Mouse (Mus musculus) gonadal fat pad, adult 2 months (tissue): ENCODE results near the gene Clec12a. TPM values are rescaled to one million over a fixed set of nuclear protein-coding genes. Genes with fewer than 3 reads are reported as not detected.
A peak's percentile ranks its signal among the peaks of the same experiment; 100 is the strongest.
"Not testable (repeated sequence)": the region's sequence is repeated elsewhere in the genome, so short reads cannot be mapped to it uniquely, and the experiment has no call there.

Experiments used
- DNase-seq: peaks from one replicate; pipeline ENCODE4 v3.0.0-alpha.2; 2012; ENCODE audit warnings: low read depth
- polyA plus RNA-seq: library from polyadenylated mRNA; depleted of rRNA; stranded (reverse); fragments of >200 nt; gene quantifications from 2 replicates; pipeline ENCODE4 v1.2.3, GENCODE M21; 2012; rRNA removed

The Clec12a gene
- 2.1 and 2.7 TPM in 2 replicates for polyA plus RNA-seq

DNA sequence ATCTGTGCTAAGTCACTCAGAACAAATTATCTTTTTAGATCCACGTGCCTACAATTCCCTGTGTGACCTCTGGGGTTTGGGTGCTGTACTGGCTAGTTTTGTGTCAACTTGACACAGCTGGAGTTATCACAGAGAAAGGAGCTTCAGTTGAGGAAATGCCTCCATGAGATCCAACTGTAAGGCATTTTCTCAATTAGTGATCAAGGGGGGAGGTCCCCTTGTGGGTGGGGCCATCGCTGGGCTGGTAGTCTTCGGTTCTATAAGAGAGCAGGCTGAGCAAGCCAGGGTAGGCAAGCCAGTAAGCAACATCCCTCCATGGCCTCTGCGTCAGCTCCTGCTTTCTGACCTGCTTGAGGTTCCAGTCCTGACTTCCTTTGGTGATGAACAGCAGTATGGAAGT, at the start of gene Clec12a:
Gene Clec12a, plus strand, starts transcription at position 301 of the 400 bp plus-strand sequence.
- DNase-seq = not testable (repeated sequence)

DNA sequence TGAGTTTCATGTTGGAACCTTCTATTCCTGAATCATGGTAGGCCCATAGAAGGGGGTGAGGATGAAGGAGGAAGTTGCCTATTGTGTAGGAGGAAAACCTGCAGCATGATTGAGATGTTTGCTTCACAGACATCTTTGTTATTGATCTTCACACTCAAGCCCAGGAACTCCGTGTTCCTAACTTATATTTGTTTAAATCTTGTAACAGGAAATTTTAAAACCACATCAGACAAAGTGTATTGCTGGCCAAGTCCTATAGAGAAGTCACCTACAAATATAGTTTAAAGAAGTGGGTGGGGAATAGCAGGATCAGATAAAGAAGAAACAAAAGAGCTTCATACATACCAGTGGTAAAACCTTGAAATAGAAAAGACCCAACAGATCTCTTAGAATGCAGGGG, 38.3 kb upstream of the Clec12a start:
- DNase-seq = no peak

DNA sequence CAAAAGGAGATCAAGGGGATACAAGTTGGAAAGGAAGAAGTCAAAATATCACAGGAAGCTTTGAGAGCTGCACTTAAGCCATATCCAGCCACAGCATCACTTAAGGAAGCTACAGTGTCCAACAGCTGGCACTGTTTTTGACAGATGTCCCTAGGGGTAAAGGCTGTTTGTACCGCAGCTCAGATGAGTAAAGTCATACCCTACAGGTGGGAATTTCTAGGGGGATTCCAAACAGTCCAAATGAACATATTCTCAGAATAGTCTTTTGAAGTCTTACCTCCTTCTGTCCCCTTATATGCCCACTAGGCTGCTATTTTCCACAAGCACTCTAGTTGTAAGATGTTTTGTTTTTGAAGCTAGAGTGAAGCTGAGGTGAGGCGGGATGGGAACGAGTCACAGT, 30.0 kb upstream of the Clec12a start:
- DNase-seq = no peak

DNA sequence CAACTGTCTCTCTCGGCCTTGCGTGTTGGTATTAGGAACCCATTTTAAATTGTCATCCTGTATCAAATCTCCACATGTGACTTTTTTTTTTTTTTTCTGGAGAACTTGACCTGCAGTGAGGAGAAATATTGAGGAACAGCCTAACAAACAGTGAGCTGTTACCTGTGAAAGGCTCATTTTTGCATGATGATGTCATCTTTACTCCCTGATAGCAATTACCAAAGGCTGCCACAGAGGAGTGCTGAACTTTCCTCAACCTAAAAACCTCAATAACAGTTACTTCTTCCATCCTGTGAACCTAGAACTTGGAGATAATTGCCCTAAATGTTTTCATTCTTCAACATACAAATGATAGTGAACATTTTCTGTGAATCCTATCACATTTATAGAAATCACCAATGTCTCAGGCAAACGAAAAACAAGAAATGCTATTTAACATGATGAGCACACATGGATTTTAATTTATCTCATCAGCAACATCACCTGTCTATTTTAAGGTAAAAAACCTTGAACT, 27.8 kb upstream of the Clec12a start:
- DNase-seq = no peak

DNA sequence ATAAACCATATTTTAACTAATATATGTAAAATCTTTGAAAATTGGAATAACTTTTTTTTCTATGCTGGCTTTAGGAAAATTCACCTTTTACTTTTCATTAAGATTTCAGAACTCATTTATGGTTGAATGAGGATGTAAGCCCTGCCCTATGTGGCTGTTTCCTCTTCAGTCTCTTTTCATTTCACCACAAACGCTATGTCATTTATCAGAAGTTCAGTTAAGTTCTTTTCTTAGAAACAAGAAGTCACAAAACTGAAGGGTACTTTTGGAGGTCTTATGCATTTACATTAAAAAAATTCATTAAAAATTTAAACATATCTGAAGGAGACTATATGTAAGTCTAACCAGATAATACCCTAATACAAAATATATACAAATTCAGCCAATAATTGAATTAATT, 26.8 kb upstream of the Clec12a start:
- no peak for DNase-seq

DNA sequence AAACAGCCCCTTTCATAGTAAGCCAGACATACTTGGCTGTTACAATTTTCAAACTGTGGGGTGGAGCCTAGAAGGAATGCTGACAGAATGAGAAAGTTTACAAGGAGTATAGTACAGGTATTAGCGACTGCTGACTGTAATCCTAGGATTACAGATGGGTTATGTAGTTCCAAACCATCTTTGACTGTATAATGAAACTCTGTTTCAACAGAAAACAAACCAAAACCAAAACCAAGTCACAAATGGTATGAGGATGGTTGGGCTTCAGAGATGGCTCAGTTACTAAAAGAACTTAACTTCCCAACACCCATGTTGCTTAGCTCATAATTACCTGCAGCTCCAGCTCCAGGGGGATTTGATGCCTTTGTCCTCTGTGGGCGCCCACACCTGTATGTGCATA, 26.0 kb upstream of the Clec12a start:
- DNase-seq = no peak

DNA sequence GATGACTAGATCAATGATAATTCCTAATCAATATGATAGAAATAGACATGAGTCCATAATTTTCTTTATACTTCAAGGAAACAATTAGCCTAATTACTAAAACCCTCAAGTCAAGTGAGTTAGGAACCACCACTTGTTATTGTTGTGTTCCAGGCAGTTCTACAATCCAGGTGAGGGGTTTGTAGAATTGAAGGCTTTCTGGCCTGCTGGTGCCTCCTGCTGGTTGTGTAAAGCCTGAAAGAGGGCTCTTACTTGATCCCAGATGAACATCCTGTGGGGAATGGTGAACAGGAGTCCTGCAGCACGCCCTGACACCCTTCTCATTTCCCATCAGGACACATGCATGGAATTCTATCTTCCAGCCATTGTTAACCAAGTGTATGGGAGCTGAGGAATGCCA, 24.1 kb upstream of the Clec12a start:
- no peak for DNase-seq

DNA sequence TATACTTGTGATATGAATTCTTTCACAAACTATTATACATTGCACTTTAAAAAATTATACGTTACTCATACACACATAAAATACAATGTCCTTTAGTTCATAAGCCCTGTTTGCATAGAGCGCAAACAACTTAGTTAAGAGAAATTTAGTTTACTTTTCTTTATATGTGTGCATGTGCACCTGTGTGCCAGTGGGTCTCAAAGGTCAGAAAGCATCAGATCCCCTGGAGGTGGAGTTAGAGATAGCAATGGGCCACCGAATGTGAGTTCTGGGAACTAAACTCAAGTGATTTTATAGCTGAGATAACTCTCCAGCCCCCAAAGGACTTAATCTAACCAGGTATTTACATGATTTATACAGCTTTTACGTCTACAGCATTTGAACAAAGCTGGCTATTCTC, 23.2 kb upstream of the Clec12a start:
- DNase-seq = no peak

DNA sequence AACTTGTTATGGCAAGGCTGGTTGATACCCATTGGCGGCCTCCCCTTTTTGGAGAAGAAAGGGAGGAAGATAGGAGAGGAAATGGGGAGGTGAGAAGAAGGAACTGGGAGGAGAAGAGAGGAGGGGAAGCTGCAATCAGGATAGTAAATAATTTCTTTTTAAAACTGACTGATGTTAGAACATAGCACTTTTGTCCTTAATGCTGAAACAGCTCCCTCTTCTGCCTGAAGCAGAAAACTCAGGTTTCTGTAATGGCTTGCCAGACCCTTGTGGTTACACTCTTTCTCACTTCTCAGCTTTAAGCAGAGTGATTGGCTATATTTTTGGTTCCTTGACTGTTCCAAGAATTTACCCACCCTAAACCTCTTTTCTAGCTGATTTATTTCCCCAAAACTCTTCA, 16.5 kb upstream of the Clec12a start:
- DNase-seq = no peak

DNA sequence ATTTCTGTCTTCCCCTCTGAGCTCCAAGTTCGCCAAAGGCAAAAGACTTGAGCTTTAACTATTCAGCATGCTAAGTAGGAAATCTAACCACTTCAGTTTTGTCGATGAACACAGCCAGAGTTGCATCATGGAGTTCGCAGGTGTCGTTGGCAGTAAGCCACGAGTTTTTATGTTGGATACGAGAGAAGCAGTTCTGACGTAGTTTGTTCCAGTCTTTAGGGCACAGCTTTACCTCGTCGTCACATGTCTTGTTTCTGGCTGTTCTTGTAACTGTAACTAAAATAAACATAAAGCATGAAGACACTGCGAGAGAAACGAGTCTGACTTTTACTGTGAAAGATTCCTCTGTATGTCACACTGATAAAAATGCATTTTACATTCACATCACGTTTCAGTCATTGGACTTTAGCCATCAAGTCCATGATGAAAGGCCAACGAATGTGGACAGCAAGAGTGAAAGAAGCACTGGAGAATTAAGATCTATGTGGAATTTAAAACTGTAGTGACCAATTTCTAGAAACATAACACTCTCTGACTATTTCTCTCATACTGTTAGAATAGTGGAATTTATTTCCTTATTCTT, 15.8 kb upstream of the Clec12a start:
- DNase-seq = peak; percentile 19

DNA sequence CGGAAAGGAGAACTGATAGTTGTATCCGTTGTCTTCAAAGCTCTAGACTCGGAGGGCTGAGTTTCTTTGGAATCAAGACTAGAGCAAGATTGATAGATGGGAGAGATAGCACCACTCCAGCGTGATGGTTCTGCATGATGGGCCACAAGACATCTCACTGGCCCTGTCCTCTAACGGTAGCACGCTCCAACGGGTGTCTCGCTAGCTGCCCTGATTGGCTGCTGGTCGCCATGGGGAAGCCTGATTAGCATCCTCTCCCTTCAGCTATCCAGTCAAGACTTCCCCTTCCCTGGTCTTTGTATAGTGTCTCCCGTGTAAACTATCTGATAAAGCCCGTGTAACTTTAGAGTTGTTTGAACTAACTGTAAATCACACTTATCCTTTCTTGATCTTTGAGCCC, 10.9 kb upstream of the Clec12a start, which contains the start of gene 4922502D21Rik:
Gene 4922502D21Rik, minus strand, starts transcription at position 187 of the 400 bp plus-strand sequence.
- DNase-seq = no peak

DNA sequence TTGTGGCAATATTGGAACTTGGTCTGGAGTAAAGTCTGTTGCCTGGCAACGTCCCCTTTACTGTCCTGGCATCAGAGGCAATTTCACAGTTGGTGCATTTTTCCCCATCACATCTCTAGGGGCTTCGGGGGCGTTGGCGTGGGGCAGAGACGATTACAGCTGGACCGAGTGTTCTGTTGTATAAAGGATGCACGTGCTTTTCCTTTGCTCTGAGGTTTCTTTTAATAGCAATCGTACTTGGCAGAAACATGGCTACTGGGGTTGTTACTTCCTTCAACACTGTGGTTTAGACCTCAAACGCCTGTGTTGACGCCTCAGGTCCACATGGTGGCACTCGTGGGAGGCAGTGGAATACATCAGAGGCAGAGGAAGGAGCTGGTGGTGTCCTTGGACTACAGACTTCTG, 8.8 kb upstream of the Clec12a start:
- no peak for DNase-seq

DNA sequence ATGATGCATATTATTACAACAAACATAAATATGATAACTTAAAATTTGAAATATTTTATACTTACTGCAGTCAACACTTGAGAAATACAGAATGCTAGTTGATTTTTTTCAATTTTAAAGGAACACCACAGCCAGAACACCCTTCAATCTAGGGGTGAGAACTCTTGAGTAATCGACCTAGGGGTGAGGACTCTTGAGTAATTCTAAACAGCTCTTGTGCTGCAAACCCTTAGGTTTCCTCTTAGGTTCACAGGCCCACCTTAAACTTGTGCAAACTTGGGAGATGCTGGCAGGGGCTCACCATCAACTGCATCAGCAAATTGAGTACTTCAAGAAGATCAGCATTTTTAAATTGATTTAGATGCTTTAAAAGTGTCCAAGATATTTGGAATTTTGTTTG, 4.7 kb upstream of the Clec12a start:
- DNase-seq = no peak

DNA sequence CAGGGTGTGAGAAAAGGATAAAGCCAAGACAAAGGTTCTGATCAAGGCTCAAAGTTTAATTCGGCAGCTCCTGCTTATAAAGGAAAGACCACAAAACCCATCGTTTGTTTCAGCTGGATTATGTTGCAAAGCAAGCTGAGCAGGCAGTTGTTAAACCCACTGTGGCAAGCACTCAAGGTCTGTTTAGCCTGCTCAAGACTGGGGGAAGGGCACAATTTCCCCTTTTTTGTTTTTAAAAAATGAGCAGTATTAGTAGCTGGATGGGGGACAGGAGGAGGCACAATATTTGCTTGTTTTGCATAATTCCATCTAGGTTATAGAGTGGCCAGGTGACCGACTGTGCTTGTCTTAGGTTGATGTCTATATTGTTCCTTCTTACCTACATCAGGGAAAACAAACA, 1.9 kb downstream of the Clec12a start:
- DNase-seq = no peak

DNA sequence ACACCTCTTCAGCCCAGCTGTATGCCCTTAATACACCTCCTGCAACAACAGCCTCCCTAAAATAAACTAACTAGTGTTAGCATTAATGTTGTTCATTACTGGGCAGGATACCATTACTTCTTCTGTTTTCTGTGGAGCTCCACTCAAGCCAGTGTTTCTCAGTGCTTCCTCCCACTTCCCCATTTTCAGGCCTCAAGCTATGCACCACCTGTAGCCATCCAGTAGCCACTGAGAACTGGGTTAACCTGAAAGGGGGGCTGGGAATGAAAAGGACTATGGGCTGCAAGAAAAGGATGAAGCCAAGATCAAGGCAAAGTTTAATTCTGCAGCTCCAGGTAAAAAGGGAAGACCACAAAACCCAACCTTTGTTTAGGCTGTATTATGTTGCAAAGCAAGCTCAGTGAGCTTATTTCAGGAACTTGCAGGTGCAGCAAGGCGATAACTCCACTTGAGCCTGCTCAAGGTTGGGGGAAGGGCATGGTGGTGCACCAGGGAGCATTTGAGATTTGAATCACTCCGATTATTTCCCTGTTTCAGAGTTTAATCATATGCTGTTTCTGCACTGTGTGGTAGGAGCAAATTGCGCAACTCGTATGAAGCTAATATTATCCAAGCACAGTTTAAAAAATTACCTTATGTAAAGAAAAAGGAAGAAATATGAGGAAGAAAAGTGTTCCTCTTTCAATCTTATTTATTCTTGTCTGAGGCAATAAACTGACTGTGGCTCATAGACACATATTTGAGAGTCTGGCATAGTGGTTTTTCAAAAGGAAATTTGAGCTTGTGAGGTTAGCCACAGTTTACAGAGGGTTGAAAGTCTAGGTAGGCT, 7.2 kb downstream of the Clec12a start:
- no peak for DNase-seq

DNA sequence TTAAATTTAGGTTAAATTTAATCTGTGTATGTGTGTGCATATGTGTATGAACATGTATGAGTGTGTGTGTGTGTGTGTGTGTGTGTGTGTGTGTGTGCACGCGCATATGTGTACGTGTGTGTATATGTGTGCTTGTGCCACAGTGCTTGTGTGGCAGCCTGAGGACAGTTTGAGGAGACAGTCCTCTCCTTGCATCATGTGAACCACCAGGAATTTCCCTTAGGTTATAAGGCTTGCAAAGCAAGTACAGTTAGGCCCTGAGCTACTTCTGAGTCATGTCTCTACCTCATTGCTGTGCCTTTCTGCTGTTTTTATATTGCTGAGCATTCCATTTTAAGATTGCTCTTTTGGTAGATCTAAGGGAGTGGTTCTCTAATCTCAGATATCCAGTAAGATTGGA, 8.6 kb downstream of the Clec12a start:
- no peak for DNase-seq

DNA sequence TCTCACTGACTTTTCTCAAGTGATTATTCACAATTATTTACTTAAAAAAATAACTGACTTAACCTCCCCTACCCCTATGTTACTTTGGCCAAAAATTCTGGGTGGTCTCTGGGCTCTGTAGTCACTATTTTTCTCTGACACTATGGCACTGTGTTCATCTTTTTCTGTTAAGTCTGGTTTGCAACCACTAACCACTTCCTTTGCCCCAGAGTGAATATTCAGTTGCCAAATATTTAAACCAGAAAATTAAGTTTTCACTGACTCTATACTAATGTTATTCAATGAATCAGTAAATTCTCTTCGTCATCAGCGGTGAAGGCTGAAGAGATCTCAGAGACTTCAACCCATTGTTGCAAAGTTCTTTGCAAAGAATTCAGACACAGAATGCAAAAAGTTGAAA, 13.3 kb downstream of the Clec12a start:
- no peak for DNase-seq

DNA sequence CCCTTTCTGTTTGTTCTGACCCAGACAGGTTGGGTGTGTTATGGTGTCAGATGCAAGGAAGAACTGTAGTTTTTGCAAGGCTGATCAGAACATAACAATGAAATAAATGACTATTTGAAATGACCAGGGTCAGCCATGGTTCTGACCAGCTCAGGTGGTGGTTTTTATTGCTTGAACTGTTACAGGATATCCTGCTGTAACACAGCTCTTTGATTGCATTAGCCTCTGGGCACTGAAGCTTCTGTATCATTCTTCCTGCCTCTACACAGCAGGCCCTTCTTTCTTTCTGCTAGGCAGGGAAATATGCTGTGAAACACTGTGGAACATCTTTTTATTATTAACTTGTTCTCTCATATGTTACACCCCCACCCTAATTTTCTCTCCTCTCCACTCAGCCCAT, 13.9 kb downstream of the Clec12a start:
- no peak for DNase-seq

DNA sequence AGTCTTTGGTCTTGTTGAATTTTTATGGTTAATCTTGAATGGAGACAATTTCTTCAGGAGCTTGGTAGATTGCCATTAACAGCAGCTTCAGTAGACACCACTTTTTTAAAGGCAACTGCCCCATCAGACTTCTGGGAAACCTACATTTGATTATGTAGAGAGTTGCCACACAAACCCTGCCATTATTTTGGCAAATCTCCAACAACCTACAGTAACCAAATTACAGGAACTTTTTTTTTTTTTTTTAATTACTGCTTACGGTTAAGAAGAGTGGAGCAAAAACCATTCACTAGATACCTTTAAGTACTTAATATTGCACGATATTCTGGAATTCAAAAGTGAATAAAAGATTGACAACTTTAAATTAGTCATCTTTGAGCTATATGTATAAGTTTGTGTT, 17.0 kb downstream of the Clec12a start:
- DNase-seq = no peak

DNA sequence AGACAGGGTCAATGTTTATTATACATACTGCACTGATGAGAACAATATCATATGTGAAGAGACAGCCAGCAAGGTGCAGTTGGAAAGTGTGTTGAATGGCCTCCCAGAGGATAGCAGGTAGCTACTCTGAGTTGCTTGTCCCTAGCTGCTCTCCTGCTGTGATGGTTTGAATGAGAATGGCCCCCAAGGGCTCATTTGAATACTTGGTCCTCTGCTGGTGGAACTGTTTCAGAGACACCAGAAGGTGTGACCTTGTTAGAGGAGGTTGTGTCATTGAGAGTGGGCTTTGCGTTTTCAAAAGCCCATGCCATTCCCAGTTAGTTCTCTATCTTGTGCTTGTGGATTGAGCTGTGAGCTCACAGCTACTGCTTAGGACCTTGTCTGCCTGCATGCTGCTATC, 21.5 kb downstream of the Clec12a start:
- no peak for DNase-seq

DNA sequence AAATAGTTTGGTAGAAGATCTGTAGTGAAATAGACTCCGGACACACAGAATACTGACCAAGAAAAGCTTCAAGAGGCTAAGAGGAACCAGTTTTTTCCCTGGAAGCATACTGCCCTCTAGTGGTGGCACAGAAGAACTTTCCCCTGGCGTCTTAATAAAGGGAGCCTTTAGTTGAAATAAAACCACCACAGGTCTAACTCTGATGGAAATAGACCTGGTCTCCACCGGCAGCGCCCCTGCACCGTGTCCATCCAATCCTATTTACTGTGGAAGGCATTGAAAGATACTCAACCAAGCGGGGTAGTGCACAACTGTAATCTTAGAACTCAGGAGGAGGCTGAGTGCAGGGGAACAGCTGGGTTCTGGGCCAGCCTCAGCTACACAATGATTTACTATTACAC, 23.5 kb downstream of the Clec12a start:
- DNase-seq = no peak

DNA sequence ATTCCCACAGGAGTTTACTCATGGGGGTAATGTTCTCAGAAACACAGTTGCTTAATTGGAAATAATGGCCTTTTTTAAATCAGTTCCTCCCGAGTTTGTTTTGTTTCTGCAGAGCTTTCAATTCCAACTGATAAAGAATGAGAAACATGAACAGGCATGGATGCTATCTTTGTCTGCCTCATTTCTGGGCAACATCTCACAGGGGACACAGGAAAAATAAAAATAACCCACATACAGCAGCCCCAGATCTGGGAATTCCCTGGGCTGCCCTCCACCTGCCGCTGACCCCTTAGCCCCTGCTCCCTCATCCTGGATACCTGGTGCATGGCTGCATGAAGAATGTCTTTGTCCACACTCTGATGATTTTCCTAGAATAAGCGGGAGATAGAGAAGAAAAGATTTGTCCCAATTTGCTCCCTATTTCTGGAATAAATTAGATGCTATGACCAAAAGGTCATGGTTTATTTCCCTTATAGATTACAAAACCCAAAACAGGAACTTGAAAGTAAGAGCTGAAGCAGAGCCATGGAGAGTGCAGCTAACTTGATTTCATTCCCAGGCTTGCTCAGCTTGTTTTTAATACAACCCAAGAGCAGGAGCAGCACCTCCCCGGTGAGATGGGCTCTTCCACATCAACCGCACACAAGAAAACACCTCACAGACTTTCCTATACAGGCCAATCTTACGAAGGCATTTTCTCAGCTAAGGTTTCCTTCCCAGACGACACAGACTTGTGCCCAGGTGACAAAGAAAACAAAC, 27.1 kb downstream of the Clec12a start:
- no peak for DNase-seq
